Mouse (Mus musculus) forebrain, postnatal 0 days (tissue): ENCODE data around the gene Eef1a1. TPM values are rescaled to one million over a fixed set of nuclear protein-coding genes. Genes with fewer than 3 reads are reported as not detected.
A peak's percentile ranks its signal among the peaks of the same experiment; 100 is the strongest.
"Not testable (repeated sequence)": the region's sequence is repeated elsewhere in the genome, so short reads cannot be mapped to it uniquely, and the experiment has no call there.

ENCODE experiments used
- ATAC-seq: fragments of 200-750 bp; cut with Nextera tagmentation; 2 replicates; pipeline ENCODE4 v1.8.0; 2017; ENCODE audit warnings: mild to moderate bottlenecking, moderate library complexity
- DNase-seq: peaks from one replicate; pipeline ENCODE4 v3.0.0-alpha.2; 2015
- H3K27ac ChIP-seq: fragments of 300-500 bp; sonication (generic); 2 replicates; pipeline ENCODE4 v1.5.1; 2014; ENCODE audit warnings: low read depth, mild to moderate bottlenecking, antibody characterized with exemption, low read length, moderate library complexity, mixed read lengths
- H3K27me3 ChIP-seq: fragments of 300-500 bp; sonication (generic); 2 replicates; pipeline ENCODE4 v1.6.1; 2014; ENCODE audit warnings: mild to moderate bottlenecking, low read length, mixed read lengths; ENCODE audit not compliant: insufficient read depth
- H3K36me3 ChIP-seq: fragments of 300-500 bp; sonication (generic); 2 replicates; pipeline ENCODE4 v1.6.1; 2014; ENCODE audit warnings: mild to moderate bottlenecking, moderate library complexity; ENCODE audit not compliant: insufficient read depth
- H3K4me1 ChIP-seq: fragments of 300-500 bp; sonication (generic); 2 replicates; pipeline ENCODE4 v1.6.1; 2014; ENCODE audit warnings: antibody characterized with exemption; ENCODE audit not compliant: insufficient read depth
- H3K4me2 ChIP-seq: fragments of 300-500 bp; sonication (generic); 2 replicates; pipeline ENCODE4 v1.6.1; 2014; ENCODE audit warnings: low read depth, mild to moderate bottlenecking, moderate library complexity
- H3K4me3 ChIP-seq: fragments of 300-500 bp; sonication (generic); 2 replicates; pipeline ENCODE4 v1.5.1; 2014; ENCODE audit warnings: low read depth, low read length, mixed read lengths
- H3K9ac ChIP-seq: fragments of 300-500 bp; sonication (generic); 2 replicates; pipeline ENCODE4 v1.6.1; 2014; ENCODE audit warnings: mild to moderate bottlenecking
- H3K9me3 ChIP-seq: fragments of 300-500 bp; sonication (generic); 2 replicates; pipeline ENCODE4 v1.6.1; 2016; ENCODE audit warnings: low read length
- CTCF ChIP-seq: sonication (generic); IDR thresholded peaks from 2 replicates; pipeline ENCODE4 v1.5.1; 2016; ENCODE audit warnings: antibody characterized with exemption, control low read depth, low read depth
- WGBS: fragments of 180-500 bp; shearing (Covaris S2); extraction: QIAGEN DNeasy Blood & Tissue Kit; methylation state at CpG from one replicate; pipeline ENCODE4 v1.1.7; 2014; 5-methylcytosine and 5-hydroxymethylcytosine counted together
- polyA plus RNA-seq: library from polyadenylated mRNA; unstranded; fragments of >200 nt; fragmentation: Nextera tagmentation; extraction: Ambion mirVana; gene quantifications from 2 replicates; pipeline ENCODE4 v1.2.1, GENCODE M21; 2015
- total RNA-seq: library from RNA; depleted of rRNA; stranded (reverse); fragments of >200 nt; gene quantifications from 2 replicates; pipeline ENCODE4 v1.2.3, GENCODE M21; 2014

Eef1a1 gene
- total and polyA plus RNA-seq, 2 experiments from 2014 or later, result 2,982 to 9,311 TPM

GRCm38 (mm10) chr9:78520127-78520779 is 31.3 kb upstream of the Eef1a1 start:
- 3% methylated on average over 15 of the region's 15 CpGs for WGBS
- H3K36me3 ChIP-seq, result no peaks in the 10 kb centered on the region
- no peaks in the 10 kb centered on the region for H3K27me3 ChIP-seq
- peak overlapping the region; percentile 54 for H3K9ac ChIP-seq
- no peaks in the 10 kb centered on the region for H3K4me1 ChIP-seq
- ATAC-seq (peak; percentile 64), DNase-seq (peak; percentile 78)
- peak overlapping the region; percentile 78 for H3K27ac ChIP-seq
- peak overlapping the region; percentile 86 for H3K4me2 ChIP-seq
- no peak for TF ChIP-seq CTCF
- peak overlapping the region; percentile 44 for H3K4me3 ChIP-seq
- H3K9me3 ChIP-seq, result no peaks in the 10 kb centered on the region

GRCm38 (mm10) chr9:78517237-78517636 is 28.3 kb upstream of the Eef1a1 start:
- DNase-seq, H3K27ac ChIP-seq, H3K27me3 ChIP-seq, H3K4me2 ChIP-seq, H3K9ac ChIP-seq, H3K9me3 ChIP-seq, H3K36me3 ChIP-seq, H3K4me3 ChIP-seq, H3K4me1 ChIP-seq, ATAC-seq: not testable (repeated sequence)
- WGBS, result 54% methylated on average over 3 of the region's 3 CpGs

- Histone ChIP-seq H3K9ac (no peak overlapping the region), H3K36me3 (no peaks in the 10 kb centered on the region), H3K4me2 (no peak overlapping the region), H3K4me1 (no peaks in the 10 kb centered on the region), H3K4me3 (no peak overlapping the region), H3K9me3 (no peaks in the 10 kb centered on the region), H3K27ac (no peak overlapping the region), H3K27me3 (no peaks in the 10 kb centered on the region)
- WGBS, result 77% methylated on average over 3 of the region's 3 CpGs
- no peak for ATAC-seq
- no peak for TF ChIP-seq CTCF
- no peak for DNase-seq
Measured at GRCm38 (mm10) chr9:78516125-78516524, 27.2 kb upstream of the Eef1a1 start.

GRCm38 (mm10) chr9:78514681-78515080 is 25.7 kb upstream of the Eef1a1 start:
- ATAC-seq, result no peak

GRCm38 (mm10) chr9:78513776-78514500 is 25.0 kb upstream of the Eef1a1 start:
- no peak overlapping the region for H3K4me3 ChIP-seq
- 86% methylated on average over 6 of the region's 6 CpGs for WGBS
- no peaks in the 10 kb centered on the region for H3K36me3 ChIP-seq
- H3K4me1 ChIP-seq, result no peaks in the 10 kb centered on the region
- no peaks in the 10 kb centered on the region for H3K27me3 ChIP-seq
- H3K27ac ChIP-seq, result no peak overlapping the region
- no peak for TF ChIP-seq CTCF
- no peak overlapping the region for H3K9ac ChIP-seq
- no peak for DNase-seq
- no peaks in the 10 kb centered on the region for H3K9me3 ChIP-seq
- no peak overlapping the region for H3K4me2 ChIP-seq
- ATAC-seq, result no peak

More at GRCm38 (mm10) chr9:78514681-78515080, 25.7 kb upstream of the Eef1a1 start:
- no peak overlapping the region for H3K9ac ChIP-seq
- no peak overlapping the region for H3K4me2 ChIP-seq
- H3K4me1 ChIP-seq, result no peaks in the 10 kb centered on the region
- no peak overlapping the region for H3K4me3 ChIP-seq
- TF ChIP-seq CTCF, result no peak
- no peaks in the 10 kb centered on the region for H3K36me3 ChIP-seq
- H3K9me3 ChIP-seq, result no peaks in the 10 kb centered on the region
- H3K27me3 ChIP-seq, result no peaks in the 10 kb centered on the region
- 82% methylated on average over 4 of the region's 4 CpGs for WGBS
- H3K27ac ChIP-seq, result no peak overlapping the region
- no peak for DNase-seq

GRCm38 (mm10) chr9:78511705-78512104 is 22.8 kb upstream of the Eef1a1 start:
- WGBS, result 94% methylated on average over 5 of the region's 5 CpGs
- H3K36me3 ChIP-seq, result no peaks in the 10 kb centered on the region
- no peaks in the 10 kb centered on the region for H3K9me3 ChIP-seq
- H3K27me3 ChIP-seq, result no peaks in the 10 kb centered on the region
- TF ChIP-seq CTCF, result no peak
- no peak overlapping the region for H3K4me3 ChIP-seq
- ATAC-seq (no peak), DNase-seq (no peak)
- H3K4me2 ChIP-seq, result no peak overlapping the region
- no peak overlapping the region for H3K9ac ChIP-seq
- H3K27ac ChIP-seq, result no peak overlapping the region
- no peaks in the 10 kb centered on the region for H3K4me1 ChIP-seq

GRCm38 (mm10) chr9:78508106-78508786 is 19.3 kb upstream of the Eef1a1 start:
- H3K27me3 ChIP-seq, result no peaks in the 10 kb centered on the region
- no peak for TF ChIP-seq CTCF
- H3K36me3 ChIP-seq, result no peaks in the 10 kb centered on the region
- DNase-seq (no peak), ATAC-seq (no peak)
- no peak overlapping the region for H3K4me2 ChIP-seq
- H3K9ac ChIP-seq, result no peak overlapping the region
- no peak overlapping the region for H3K4me3 ChIP-seq
- H3K4me1 ChIP-seq, result 0 out of 2 replicates have a peak, but pooled peaks cover 3% of the 10 kb centered on the region
- H3K27ac ChIP-seq, result no peak overlapping the region
- 94% methylated on average over 16 of the region's 16 CpGs for WGBS
- no peaks in the 10 kb centered on the region for H3K9me3 ChIP-seq
